In genomic region chr1:34236254-34236723, GRCm38 (mm10) we compare ENCODE assay signal across 8 mouse cellular contexts.
DNase-seq lines count a peak whose midpoint lies in the region; ATAC-seq and TF ChIP-seq lines count a peak whose summit lies in the region.

No protein-coding gene starts in this region.

- peak overlapping the region; percentile 60 for H3K9ac ChIP-seq in intestine, embryonic 15.5 days
- H3K9ac ChIP-seq in liver, postnatal 0 days (replicated peaks), result peak overlapping the region; percentile 69
- peak overlapping the region; percentile 69 for H3K9ac ChIP-seq in neural tube, embryonic 13.5 days

- no peaks in the 10 kb centered on the region for H3K9me3 ChIP-seq in intestine, embryonic 15.5 days
- no peaks in the 10 kb centered on the region for H3K9me3 ChIP-seq in liver, postnatal 0 days (ENCODE audit: low read length)
- H3K9me3 ChIP-seq in neural tube, embryonic 13.5 days, result no peaks in the 10 kb centered on the region

- peak; percentile 9 to 17 for DNase-seq in B cell, adult 2 months
- DNase-seq in adrenal gland, adult (ENCODE audit: inconsistent age in 2 of 2, low spot score in 1 of 2), result peak; percentile 90 to 95
- DNase-seq in embryo, embryonic 10.5 days (ENCODE audit: low spot score), result peak; percentile 91
- DNase-seq in heart, adult 11 months, result peak; percentile 99
- DNase-seq in liver, postnatal 0 days, result peak; percentile 86
- DNase-seq in thymus, postnatal 4 days, result peak; percentile 62

- peak overlapping the region; percentile 33 for H3K27ac ChIP-seq in intestine, embryonic 15.5 days
- H3K27ac ChIP-seq in liver, postnatal 0 days (ENCODE audit: low read depth), result peak overlapping the region; percentile 62
- H3K27ac ChIP-seq in neural tube, embryonic 13.5 days (replicated peaks), result 0 out of 2 replicates have a peak overlapping the region, but pooled peaks have one; percentile 18

- H3K4me1 ChIP-seq in intestine, embryonic 15.5 days (replicated peaks), result 0 out of 2 replicates have a peak, but pooled peaks cover 11% of the 10 kb centered on the region
- no peaks in the 10 kb centered on the region; the same call in 1 of the 2 replicates for H3K4me1 ChIP-seq in liver, postnatal 0 days (ENCODE audit: insufficient read depth)
- peaks cover 41% of the 10 kb centered on the region for H3K4me1 ChIP-seq in neural tube, embryonic 13.5 days (replicated peaks)

- no peak for TF ChIP-seq EP300 in liver, postnatal 0 days (IDR thresholded peaks at IDR 0.05; ENCODE audit: low read depth)

- TF ChIP-seq CTCF in liver, postnatal 0 days (IDR thresholded peaks at IDR 0.05; ENCODE audit: low read depth), result no peak

- H3K4me3 ChIP-seq in intestine, embryonic 15.5 days (replicated peaks), result peak overlapping the region; percentile 54
- H3K4me3 ChIP-seq in liver, postnatal 0 days (ENCODE audit: low read depth, low read length), result peak overlapping the region; percentile 61
- peak overlapping the region; percentile 39 for H3K4me3 ChIP-seq in neural tube, embryonic 13.5 days

- peak; percentile 93 for ATAC-seq in intestine, embryonic 15.5 days
- ATAC-seq in liver, postnatal 0 days, result peak; percentile 92
- peak; percentile 84 for ATAC-seq in neural tube, embryonic 13.5 days (ENCODE audit: low read depth)

- under 1% methylated on average over 28 of the region's 28 CpGs for WGBS in intestine, embryonic 15.5 days
- WGBS in liver, postnatal 0 days (ENCODE audit: insufficient replicate concordance), result 2% methylated on average over 28 of the region's 28 CpGs
- WGBS in neural tube, embryonic 13.5 days, result 2% methylated on average over 28 of the region's 28 CpGs

- no peaks in the 10 kb centered on the region for H3K27me3 ChIP-seq in intestine, embryonic 15.5 days (replicated peaks)
- H3K27me3 ChIP-seq in liver, postnatal 0 days (ENCODE audit: insufficient read depth, low read length), result 0 out of 2 replicates have a peak, but pooled peaks cover 2% of the 10 kb centered on the region
- no peaks in the 10 kb centered on the region for H3K27me3 ChIP-seq in neural tube, embryonic 13.5 days

- H3K36me3 ChIP-seq in intestine, embryonic 15.5 days, result no peaks in the 10 kb centered on the region
- no peaks in the 10 kb centered on the region for H3K36me3 ChIP-seq in liver, postnatal 0 days (replicated peaks; ENCODE audit: insufficient read depth, low read length)
- no peaks in the 10 kb centered on the region for H3K36me3 ChIP-seq in neural tube, embryonic 13.5 days

- H3K4me2 ChIP-seq in intestine, embryonic 15.5 days (replicated peaks), result peak overlapping the region; percentile 92
- peak overlapping the region; percentile 81 for H3K4me2 ChIP-seq in liver, postnatal 0 days (ENCODE audit: low read depth, low read length)
- H3K4me2 ChIP-seq in neural tube, embryonic 13.5 days, result peak overlapping the region; percentile 72

Comparison
In these comparisons a context has a peak if more than half of its experiments do, and no peak if none do; other contexts are left out.
1. Peak in every context shown above with its lines: DNase-seq, ATAC-seq, H3K4me3 ChIP-seq and H3K27ac ChIP-seq.
2. DNase-seq: peak in every context shown above with its lines; median percentile 99 in heart, adult 11 months; 92 in adrenal gland, adult; 91 in embryo, embryonic 10.5 days; 86 in liver, postnatal 0 days; 62 in thymus, postnatal 4 days; 13 in B cell, adult 2 months.